Mouse (Mus musculus) cerebellum, postnatal 10 days (tissue): ENCODE data around the gene Shtn1.

Experiments
- DNase-seq, 2 experiments: peaks; one replicate each; pipeline ENCODE4 v3.0.0; 2021; ENCODE audit warnings: mixed read lengths in 2 of 2

The Shtn1 gene

DNA sequence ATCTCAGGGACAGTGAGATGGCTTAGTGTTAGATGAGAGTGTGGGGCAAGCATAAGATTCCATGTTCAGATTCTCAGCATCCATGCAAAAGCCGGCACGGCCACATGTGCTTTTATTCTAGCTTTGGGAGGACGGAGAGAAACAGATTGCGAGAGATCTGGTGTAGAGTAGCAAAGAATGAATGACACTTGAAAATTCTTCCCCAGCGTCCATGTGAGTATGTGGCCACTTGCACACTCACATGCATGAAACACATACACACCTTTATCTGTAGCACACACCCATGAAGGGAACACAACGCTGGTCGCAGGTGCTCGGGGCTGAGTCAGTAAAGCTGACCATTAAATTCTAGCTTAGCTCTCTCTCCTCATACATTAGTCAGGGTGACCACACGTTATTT is 24.3 kb downstream of the Shtn1 start:
- DNase-seq = no peak

DNA sequence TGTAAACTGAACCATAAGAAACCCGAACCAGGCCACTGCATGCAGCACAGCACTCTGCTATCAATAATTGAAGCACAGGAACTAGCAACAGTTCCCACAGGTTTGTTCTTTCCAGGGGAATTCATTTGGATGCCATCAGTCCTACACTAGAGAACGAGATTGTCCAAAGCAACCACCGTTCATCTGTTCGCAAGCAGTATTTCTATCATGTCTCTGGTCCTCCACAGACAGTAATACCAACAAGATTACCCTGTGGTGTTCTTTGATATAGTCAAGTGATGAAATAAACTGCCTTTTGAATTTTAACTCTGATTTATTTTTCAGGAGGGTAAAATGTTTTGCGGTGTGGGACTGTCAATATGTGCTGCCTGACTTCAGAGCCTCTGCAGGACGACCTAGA is 27.0 kb downstream of the Shtn1 start:
- no peak for DNase-seq

DNA sequence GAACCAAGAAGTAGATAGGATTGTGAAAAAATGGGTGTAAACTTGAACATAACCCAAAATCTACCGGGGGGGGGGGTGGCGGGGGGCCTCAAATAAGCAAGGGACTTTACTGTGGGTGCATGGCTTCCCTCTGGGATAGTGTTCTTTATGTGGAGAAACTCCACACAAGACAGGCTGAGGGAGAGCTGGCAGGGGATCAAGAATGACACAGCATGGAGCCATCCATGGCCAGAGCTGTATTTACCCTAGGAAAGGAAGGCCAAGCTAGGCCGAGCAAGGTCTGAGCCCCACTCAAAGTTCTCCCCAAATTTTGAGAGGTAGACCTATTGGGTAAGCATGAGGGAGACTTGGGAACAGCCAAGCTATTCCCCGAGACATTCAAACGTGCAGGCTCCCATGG is 28.4 kb downstream of the Shtn1 start:
- peak; percentile 49 to 56 for DNase-seq

DNA sequence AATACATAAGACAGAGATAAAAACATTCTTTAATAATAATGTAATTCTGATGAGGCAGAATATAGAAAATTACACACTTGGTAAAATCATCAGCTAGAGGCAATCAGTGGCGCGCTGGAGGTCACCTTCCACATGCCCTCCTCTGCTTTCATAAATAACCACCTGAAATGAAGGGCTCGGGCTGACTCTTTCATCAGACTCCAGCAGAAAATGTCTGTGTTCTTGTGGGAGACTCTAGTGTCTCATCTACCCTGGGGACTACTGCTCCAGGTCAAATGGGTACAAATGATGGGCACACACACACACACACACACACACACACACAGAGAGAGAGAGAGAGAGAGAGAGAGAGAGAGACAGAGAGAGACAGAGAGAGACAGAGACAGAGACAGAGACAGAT is 34.8 kb downstream of the Shtn1 start:
- no peak for DNase-seq

DNA sequence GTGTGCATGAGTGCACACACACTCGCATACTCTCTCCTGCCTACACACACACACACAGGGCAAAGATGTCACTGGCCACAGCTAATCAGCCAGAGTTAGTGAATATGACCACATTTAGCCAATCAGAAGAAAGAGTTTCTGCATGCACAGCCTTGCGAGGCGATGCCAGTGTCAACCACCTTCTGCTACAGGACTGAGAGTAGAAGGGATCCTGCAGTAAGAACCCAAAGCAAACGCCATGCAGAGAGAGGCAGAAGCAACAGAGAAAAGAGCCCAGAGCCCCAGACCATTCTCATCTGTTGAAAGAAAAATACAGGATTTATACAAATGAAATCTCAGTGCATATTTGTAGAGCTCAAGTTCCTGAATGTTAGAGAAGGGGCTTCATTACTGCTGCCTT is 37.1 kb downstream of the Shtn1 start:
- DNase-seq = no peak

DNA sequence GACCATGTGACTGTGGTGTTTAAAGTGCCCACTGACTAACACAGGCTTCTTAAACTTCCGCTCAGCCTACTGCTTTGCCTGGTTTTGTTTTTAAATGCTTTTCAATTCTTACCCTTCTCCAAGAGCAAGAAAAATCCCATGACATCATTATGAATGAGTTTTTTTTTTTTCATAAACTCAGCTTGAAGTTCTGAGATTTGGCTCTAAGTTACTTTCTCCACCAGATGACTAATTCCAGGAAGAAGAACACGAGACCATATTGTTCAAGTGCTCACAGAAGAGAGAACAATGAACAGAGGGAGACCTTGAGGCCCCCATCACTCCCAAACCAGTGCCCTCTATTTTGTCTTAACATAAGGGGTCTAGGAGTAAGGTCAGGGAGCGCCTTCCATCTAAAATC is 39.1 kb downstream of the Shtn1 start:
- DNase-seq = no peak

DNA sequence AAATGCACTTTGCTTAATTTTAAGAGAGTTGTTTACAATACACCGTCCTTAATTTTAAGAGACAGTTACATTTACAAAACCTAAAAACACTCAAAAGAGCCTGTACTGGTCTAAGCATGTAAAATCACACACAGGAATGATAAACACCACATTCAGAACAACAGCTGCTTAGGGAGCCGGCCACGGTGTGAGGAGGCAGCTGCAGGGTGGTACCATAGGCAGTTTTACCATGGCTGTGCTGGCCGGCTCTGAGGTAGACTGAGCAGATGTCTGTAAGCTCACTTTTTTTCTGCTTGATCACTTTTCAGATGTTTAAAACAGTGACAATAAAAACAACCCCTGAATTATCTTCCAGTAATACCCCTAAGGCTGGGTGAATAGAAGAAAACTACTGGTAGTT is 42.7 kb downstream of the Shtn1 start:
- DNase-seq = no peak

DNA sequence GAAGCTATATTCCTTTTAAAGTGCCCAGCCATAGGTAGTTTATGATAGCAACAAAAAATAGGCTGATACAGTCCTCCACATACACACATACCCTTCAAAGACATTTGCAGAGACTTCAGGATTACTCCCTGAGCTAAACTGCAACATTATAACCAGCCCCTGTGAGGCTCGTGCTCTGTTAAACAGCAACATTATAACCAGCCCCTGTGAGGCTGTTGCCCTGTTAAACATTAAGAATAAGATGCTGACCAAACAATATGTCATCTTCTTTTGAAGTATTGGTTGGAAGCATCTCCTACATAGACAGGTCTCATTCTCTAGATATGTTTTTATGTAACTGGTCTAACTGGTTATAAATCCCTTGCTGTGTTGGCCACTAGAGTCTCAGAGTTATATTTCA is 45.7 kb downstream of the Shtn1 start:
- no peak for DNase-seq

DNA sequence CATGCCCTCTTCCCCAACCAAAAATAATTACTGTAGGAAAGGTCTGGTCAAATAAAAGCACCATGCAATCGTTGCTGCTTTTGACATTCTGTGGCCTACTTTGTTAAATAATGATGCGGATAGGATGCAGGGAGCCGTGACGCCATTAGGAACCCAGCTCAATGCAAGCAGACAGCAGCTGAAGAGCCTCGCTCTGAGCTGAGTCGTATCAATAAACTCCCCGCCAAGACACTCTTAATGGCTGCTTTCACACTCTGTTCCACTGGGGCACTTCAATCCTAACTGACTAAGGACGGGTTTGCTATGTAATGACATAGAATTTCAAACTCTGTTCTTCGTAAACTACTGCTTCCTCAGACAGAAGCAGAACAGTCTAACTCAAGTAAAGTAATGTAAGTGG is 46.9 kb downstream of the Shtn1 start:
- no peak for DNase-seq

DNA sequence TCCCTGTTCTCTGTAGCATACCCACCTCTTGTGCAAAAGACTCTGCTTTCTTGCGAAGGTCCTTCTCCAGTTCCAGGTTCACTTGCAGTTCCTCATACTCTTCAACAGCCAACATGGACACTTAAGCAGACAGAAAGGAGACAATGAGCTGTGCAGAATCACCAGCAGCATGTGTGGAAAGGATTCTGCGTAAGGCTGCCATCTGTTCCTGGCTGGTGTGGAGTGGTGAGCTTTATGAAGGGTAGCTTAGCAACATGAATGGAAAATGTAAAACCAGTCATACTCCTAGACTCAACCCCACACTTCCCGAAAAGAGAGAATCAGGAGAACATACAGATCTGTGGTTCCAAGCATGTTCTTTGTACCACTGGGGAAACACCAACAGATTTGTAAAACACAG is 47.8 kb downstream of the Shtn1 start:
- DNase-seq = peak in 1 of 2 experiments; percentile 22

DNA sequence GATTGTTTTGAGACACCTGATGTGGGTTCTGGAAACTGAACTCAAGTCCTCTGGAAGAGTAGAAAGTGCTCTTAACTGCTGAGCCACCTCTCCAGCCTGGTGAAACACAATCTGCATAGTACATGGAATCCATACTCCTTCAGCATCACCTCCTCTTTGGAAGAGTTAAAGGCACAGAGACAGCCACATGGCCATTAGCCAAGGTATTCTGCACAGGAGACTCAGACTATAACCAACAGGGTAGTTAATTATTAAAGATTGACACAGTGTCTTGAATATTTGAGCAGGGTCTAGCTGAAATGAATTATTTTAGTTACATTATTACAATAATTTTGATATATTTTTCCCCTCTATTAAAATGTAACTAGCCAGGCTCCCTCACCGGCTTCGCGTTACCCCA is 52.0 kb downstream of the Shtn1 start:
- DNase-seq = no peak

DNA sequence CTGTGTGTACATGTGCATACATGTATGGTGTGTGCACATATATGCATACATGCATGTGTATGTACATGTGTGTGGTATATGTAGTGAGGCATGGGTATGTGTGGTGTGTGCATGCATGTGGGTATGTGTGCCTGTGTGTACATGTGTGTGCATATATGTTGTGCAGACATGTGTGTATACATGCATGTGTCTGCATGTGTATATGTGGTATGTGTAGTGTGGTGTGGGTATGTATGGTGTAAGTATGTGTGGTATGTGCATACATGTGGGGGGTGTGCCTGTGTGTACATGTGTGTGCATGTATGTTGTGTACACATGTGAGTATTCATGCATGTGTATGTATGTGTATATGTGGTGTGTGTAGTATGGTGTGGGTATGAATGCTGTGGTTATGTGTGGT is 54.3 kb downstream of the Shtn1 start:
- DNase-seq = no peak

DNA sequence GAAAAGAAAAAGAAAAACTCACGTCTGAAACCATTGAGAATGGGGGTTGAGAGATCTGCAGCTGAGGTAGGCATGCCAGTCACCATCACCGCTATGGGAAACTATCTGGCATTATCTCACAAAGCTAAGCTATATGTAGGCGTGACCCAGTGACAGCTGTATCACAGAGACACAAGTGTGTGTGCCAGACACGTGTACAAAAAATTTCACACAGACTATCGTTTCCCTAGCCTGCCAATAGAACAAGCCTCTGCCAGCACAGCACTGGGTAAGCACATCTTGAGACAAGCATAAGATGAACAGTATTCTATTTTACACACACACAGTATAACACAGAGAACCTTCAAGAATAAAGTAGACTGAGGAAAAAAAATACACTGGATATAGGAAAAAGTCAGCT is 65.1 kb downstream of the Shtn1 start:
- no peak for DNase-seq

DNA sequence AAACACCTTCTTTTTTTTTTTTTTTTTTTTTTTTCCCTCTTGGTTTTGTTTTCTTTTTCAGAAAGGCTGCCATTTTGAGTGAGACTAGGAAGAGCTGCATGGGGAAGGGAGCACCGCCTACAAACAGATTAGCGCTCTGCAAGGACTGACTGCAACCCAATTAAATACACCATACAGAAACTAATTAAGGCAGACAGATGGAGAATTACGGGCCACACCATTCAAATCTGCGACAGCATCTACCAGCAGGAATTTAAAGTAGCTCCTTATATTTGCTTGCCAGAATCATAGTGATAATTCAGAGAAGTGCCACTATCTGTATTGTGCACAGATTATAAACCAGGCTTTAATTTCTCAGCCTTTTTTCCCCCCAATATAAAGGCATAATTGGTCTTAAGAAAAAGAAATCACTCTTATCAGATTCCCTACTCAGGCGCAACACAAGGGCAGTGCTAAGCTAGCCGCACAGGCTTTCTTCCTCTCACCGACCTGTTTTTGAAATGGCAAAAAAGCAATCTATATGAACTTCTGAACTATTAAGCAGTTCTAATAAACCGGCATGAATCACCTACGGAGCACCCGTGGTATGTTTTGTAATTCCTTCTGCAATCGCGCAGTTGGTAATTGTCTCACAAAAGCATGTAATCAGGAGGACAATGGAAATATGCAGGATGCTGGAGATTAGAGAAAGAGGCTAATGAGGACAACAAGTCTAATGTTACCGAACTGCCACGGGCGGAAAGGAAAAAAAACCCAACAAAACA is 69.1 kb downstream of the Shtn1 start:
- DNase-seq = peak in 1 of 2 experiments; percentile 5

DNA sequence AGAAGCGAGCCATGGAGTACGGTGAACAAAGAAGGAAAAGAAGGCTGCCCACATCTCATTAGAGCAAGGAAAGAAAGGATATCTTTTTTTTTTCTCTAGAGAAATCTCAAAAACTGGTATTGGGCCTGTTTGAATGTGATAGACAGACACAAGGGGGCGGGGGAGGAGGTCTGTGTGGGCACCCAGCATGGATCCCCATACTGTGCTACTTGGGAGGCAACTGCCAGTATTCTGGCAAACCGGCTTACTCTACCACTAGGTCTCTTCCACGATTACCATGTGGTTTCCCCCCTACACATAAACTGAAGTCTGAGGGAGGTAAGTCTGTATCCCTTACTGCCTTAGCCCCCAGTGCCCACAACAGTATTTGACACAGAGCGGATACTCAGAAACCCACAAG is 73.1 kb downstream of the Shtn1 start:
- DNase-seq = no peak

DNA sequence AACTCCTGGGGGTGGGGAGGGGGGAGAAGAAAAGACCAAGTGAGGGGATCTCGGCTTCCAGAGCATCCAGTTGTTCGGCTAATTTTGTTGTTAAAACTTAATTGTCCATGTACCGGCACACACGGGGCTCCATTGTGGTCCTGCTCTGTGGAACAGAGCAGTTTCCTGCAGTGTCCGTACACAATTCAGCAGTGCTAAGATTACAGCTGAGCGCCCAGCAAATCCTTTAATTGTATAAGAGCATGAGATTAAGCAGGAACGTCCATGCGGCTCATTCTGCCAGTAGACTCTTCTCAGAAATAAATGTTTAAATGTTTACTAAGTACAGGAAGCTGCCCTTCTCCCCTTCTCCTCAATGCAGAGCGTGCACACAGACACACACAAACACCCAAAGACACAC is 94.3 kb downstream of the Shtn1 start:
- DNase-seq = no peak

DNA sequence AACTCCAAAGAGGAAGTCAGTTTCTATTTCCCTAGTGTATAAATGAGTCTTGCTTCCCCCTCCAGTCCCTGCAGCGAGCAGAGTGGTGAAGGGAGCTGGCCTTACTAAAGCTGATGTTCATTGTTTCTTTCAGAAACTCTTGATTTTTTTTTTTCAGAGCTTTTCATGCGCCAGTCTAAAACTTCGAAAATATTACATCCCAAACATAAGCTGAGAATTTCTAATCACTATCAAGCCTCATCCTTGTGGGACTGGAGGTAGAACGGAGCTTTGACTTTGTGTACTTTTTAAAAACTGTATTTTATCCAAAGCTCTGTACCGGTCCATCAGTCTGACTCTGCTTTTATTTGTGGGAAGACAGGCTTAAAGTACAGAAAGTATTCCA is 95.9 kb downstream of the Shtn1 start:
- no peak for DNase-seq

DNA sequence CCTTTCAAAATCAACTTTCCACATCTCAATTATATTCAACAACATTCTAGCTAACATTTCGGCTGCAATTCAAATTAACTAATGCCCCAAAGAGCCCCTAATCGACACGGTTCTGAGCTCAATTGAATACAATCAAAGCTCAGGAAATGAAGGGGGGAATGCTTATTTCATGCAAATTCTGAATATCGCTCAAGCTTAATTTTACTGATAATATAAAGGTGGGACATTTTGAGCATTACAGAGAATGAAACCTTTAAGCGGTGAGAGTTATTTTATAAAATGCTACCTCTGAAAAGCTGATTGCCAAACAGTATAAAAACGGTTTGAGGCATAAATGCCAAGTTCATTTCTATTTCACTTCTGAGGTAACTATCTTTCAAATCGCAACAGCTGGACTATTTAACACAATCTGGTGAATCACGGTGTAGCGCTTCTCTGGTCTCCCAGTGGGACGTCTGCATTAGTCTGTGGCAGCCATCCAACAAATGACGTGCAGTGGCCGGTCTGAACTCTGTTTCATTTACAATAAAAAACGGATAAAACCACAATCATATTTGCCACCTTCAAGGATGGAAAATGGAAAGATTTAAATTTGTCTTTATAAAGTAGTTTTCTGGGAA is 96.4 kb downstream of the Shtn1 start:
- DNase-seq = peak; percentile 81

DNA sequence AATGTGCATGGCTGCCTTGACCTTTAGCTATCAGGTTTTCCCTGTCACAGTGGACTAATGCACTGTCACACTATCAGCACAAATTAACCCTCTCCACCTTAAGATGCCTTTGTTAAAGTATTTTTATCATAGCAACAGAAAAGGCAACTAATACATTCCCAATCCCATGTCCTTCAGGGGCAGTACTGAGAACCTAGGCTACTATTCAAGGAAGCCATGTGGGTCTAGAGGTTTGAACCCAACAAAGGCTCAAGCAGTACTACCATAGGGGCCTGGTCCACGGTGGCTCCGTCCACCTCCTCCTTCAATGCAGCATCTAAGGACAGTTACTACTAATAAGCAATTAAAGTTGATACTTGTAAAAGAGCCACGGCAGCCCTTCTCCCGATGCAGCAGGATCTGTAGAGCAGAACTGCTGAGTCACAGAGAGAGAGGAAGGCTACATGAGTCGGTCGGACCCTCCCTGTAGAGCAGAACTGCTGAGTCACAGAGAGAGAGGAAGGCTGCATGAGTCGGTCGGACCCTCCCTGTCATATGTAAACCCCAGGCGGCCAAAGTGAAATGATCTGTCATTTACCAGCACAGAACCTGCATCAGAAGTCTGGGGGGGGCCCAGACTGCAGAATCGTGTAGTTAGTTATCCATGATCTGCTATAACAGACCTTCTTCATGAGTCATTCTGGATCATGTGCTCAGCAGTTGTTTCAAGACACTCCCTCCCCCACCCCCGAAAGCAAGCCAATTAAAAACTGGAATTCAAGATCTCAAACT is 97.3 kb downstream of the Shtn1 start:
- DNase-seq = no peak

DNA sequence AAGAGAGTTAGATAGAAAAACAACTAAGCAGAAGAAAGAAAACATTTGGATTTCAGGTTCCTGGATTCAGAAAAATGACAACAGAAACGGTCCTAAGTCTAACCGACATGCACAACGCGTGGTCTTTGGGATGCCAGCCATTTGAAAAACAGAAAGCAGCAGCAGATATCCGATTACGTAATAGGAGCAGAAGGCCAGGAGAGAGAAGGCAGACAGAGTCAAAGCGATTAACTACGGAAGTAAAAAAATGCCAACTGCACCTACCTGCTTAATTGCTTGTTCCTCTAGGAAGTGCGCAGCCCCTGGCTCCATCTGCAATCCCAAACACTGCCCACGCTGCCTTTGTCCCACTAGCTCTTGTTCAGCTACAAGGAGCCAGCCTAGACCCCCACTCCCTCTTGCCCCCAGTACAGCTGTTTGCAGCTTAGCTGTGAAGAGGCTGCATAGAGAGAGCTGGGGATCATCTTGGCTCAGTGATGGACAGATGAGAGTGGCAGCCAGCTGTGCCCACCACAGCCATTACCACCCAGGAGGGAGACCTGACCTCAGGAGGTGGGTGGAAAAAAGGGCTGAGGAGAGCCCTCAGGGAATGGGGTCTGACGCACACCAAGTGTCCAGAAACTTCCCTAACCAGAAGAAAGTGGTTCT is 100.6 kb downstream of the Shtn1 start:
- no peak for DNase-seq

DNA sequence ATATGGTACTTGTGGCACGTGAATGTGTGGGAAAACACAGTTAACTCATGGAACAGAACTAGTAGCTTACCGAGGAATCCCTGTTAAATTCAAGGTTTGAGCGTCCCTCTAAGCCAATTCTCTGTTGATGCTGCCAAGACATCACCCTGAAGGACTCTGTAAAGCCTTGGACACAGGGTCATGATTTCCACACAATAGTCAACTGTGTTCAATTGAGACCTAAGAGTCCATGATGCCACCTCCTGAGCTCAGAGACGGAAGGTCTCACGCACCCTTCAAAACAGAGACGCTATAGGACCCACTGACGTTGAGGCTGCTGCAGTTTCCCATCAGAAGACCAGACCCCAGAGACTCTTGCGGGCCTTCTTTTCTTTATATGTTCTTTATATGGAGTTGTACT is 101.8 kb downstream of the Shtn1 start:
- DNase-seq = no peak

DNA sequence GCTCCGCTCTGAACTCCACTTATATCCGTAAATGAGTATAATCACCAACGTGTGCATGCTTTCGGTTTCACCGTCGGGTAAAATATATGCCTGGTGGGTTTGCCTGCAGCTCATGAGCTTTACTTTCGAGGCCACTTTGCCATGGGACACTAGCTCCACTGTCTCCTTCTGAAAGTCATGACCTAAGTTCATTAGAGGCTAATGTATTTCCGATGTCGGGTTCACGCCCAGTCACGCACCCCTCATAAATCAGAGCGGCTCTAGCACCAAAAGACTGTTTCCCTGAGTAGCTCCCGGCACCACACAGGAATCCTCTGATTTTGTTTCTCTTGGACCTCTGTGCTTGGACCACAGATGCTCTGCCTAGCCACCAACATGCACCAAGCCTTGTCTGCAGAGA is 105.1 kb downstream of the Shtn1 start:
- no peak for DNase-seq

DNA sequence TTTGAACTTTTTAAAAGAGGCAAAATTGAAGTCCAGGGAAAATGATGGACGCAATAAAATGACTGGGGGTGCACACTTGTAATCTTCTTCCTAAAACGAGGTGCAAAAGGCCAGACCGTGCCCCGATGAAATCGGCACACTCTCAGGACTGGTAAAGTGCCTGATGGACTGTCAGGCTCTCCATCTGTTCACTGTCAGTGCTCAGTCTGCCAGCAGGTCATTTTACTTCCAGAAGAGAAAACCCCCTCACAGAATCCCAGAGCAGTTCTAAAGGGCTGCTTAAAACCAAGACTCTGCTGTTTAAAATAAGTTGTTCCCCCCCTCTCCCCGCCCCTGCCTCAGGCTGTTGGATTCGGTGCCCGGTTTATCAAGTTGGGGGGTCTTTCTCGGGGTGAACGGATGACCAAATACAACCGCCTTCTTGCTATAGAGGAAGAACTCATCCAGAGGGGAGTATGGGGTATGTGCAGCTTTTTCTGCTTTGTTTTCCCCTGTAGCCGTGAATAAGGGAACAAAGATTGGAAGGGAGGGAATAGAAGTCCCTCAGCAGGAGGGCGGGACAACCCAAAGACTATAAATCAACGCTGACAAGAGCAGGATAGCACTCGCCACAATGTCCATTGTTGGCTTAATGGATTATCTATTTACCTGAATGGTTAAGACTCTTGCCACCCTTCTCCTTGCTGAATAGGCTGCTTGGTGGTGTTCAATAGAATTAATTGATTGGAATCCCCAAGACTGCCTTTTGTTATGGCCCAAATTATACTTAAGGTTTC is 107.0 kb downstream of the Shtn1 start:
- DNase-seq = peak; percentile 68 to 69
